Mouse (Mus musculus): ENCODE results near the gene Samt3.

Gene Samt3

GRCm38 (mm10) chrX:86043899-86044298, at the start of gene Samt3:
Gene Samt3, plus strand, starts transcription at chrX:86044199.
- no peak for DNase-seq (ENCODE audit: low spot score)

DNA sequence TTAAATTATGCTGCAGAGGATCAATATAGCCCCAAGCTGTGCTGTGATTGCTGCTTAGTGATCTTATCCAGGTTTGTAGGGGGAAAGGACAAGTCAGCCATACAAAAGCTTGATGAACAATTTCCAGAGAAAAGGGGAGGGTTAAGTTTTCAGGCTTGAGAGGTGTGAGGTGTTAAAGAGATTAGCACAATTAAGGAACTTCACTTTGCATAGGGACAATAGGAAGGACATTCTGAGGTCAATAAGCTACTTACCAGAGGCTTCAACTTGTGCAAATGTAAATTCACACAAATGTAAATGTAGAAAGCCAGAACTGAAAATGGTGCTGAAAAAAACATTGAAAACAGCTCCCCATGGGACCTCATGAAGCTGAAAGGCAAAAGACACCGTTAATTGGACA, 27.4 kb upstream of the Samt3 start:
- DNase-seq (ENCODE audit: low spot score) = no peak

GRCm38 (mm10) chrX:86088672-86089071, 44.7 kb downstream of the Samt3 start:
- DNase-seq (ENCODE audit: low spot score) = no peak
